23 mouse cellular contexts compared by ENCODE assay signal in genomic region chrX:104760311-104760710, GRCm38 (mm10).
A peak's percentile ranks its signal among the peaks of the same experiment; 100 is the strongest.
DNase-seq lines count a peak whose midpoint lies in the region; ATAC-seq and TF ChIP-seq lines count a peak whose summit lies in the region.
"Had no signal": no experiment of that assay in that cellular context is flagged by ENCODE, and none has a peak within 500 bp of the region (broad histone marks: within the 10 kb centered on the region; RNA-seq: fewer than 3 reads in every experiment).

No protein-coding gene starts in this region.

- no peaks in the 10 kb centered on the region for H3K36me3 ChIP-seq in heart, adult 2 months (ENCODE audit: control insufficient read depth, insufficient read depth, low read length)
- H3K36me3 ChIP-seq: embryonic facial prominence, embryonic 10.5 days; embryonic facial prominence, embryonic 13.5 days; forebrain, embryonic 12.5 days; forebrain, embryonic 15.5 days; hindbrain, embryonic 10.5 days; intestine, embryonic 15.5 days had no signal

- H3K79me2 ChIP-seq in heart, adult 2 months (replicated peaks; ENCODE audit: control insufficient read depth, insufficient read depth, low read length), result no peaks in the 10 kb centered on the region

- intact Hi-C loops in heart, adult 2 months (cut with DNase I), result no loop called here

- peak; percentile 93 for ATAC-seq in common myeloid progenitor, adult 5-6 weeks (replicated peaks; ENCODE audit: low read depth, poor library complexity, severe bottlenecking)
- peak; percentile 55 for ATAC-seq in megakaryocyte progenitor cell, adult 5-6 weeks (replicated peaks; ENCODE audit: poor library complexity)
- no peak for ATAC-seq in activated CD4-positive, CD25-positive, alpha-beta regulatory T cell, adult 4 months
- ATAC-seq: forebrain, embryonic 15.5 days; intestine, embryonic 15.5 days had no signal

- no peaks in the 10 kb centered on the region for H3K4me1 ChIP-seq in heart, adult 2 months (ENCODE audit: control insufficient read depth, insufficient read depth, low read length)
- H3K4me1 ChIP-seq: embryonic facial prominence, embryonic 10.5 days; embryonic facial prominence, embryonic 13.5 days; forebrain, embryonic 12.5 days; forebrain, embryonic 15.5 days; hindbrain, embryonic 10.5 days; intestine, embryonic 15.5 days had no signal

- H3K4me3 ChIP-seq in heart, adult 2 months, result no peak overlapping the region
- H3K4me3 ChIP-seq: embryonic facial prominence, embryonic 10.5 days; embryonic facial prominence, embryonic 13.5 days; erythroblast, embryonic 14.5 days; forebrain, embryonic 12.5 days; forebrain, embryonic 15.5 days; hindbrain, embryonic 10.5 days; intestine, embryonic 15.5 days had no signal

- no peak for TF ChIP-seq EP300 in heart, adult 2 months (IDR thresholded peaks at IDR 0.05; ENCODE audit: insufficient read depth, low read depth, low read length)

- WGBS in heart, adult 2 months, result 88% methylated on average over 4 of the region's 4 CpGs

- no peak overlapping the region for H3K27ac ChIP-seq in heart, adult 2 months
- H3K27ac ChIP-seq: embryonic facial prominence, embryonic 10.5 days; embryonic facial prominence, embryonic 13.5 days; forebrain, embryonic 12.5 days; forebrain, embryonic 15.5 days; hindbrain, embryonic 10.5 days; hindbrain, embryonic 14.5 days; intestine, embryonic 15.5 days had no signal

- no peak for TF ChIP-seq CTCF in heart, adult 2 months (IDR thresholded peaks at IDR 0.05)

- no peak overlapping the region for H3K9ac ChIP-seq in heart, adult 2 months (ENCODE audit: low read depth, low read length)
- H3K9ac ChIP-seq: embryonic facial prominence, embryonic 13.5 days; forebrain, embryonic 12.5 days; forebrain, embryonic 15.5 days; hindbrain, embryonic 14.5 days; intestine, embryonic 15.5 days had no signal

- DNase-seq in 416B (ENCODE audit: low read depth), result peak; percentile 88
- peak; percentile 1 for DNase-seq in CD4-positive, CD25-positive, alpha-beta regulatory T cell, adult 2 months (ENCODE audit: low read depth, low spot score)
- DNase-seq in spleen, postnatal 4 days (ENCODE audit: low spot score in 2 of 2), result no peak
- no peak for DNase-seq in heart, adult 2 months
- DNase-seq: adrenal gland, postnatal 10 days; adrenal gland, postnatal 36 days; cerebellum, adult 18-20 months; cerebellum, adult 9-10 months; cerebellum, postnatal 14 days; embryo, embryonic 11 days; gastrocnemius, postnatal 25 days; kidney, adult 18-20 months had no signal

- H3K27me3 ChIP-seq in heart, adult 2 months (ENCODE audit: control insufficient read depth, insufficient read depth, low read length), result no peaks in the 10 kb centered on the region
- H3K27me3 ChIP-seq: forebrain, embryonic 15.5 days; intestine, embryonic 15.5 days had no signal

- no peak for TF ChIP-seq POLR2A in heart, adult 2 months (IDR thresholded peaks at IDR 0.05; ENCODE audit: insufficient read depth, low read depth, low read length)

Comparison
In these comparisons a context has a peak if more than half of its experiments do, and no peak if none do; other contexts are left out.
1. DNase-seq: peak in 416B (single experiment) and CD4-positive, CD25-positive, alpha-beta regulatory T cell, adult 2 months (single experiment); none in spleen, postnatal 4 days (0 of 2) and heart, adult 2 months (0 of 2).